Comparison of ENCODE assay signal across 8 mouse cellular contexts in genomic region chr5:65335298-65336074, GRCm38 (mm10). TPM values are rescaled to one million over a fixed set of nuclear protein-coding genes. Genes with fewer than 3 reads are reported as not detected.
DNase-seq lines count a peak whose midpoint lies in the region; ATAC-seq and TF ChIP-seq lines count a peak whose summit lies in the region.

TSS of gene Rfc1 (minus strand) at chr5:65335670.

- H3K27ac ChIP-seq in bone marrow, adult 2 months (ENCODE audit: control insufficient read depth, insufficient read depth, low read depth, low read length, poor library complexity): peak within 1 kb of the TSS; percentile 82
- H3K27ac ChIP-seq in embryonic facial prominence, embryonic 15.5 days (replicated peaks): peak within 1 kb of the TSS; percentile 87
- peak within 1 kb of the TSS; percentile 89 for H3K27ac ChIP-seq in limb, embryonic 14.5 days (replicated peaks; ENCODE audit: low read depth, low read length)
- H3K27ac ChIP-seq in midbrain, postnatal 0 days (ENCODE audit: low read depth, low read length): peak within 1 kb of the TSS; percentile 38; the same call in 1 of the 2 replicates

- WGBS in bone marrow, adult 2 months: under 1% methylated on average over 65 of the region's 65 CpGs
- under 1% methylated on average over 65 of the region's 65 CpGs for WGBS in embryonic facial prominence, embryonic 15.5 days
- under 1% methylated on average over 63 of the region's 65 CpGs for WGBS in limb, embryonic 14.5 days
- under 1% methylated on average over 65 of the region's 65 CpGs for WGBS in midbrain, postnatal 0 days

- peak within 1 kb of the TSS; percentile 91 for H3K4me3 ChIP-seq in bone marrow, adult 2 months (replicated peaks; ENCODE audit: control insufficient read depth, low read depth, low read length)
- H3K4me3 ChIP-seq in embryonic facial prominence, embryonic 15.5 days (replicated peaks): peak within 1 kb of the TSS; percentile 79
- peak within 1 kb of the TSS; percentile 83 for H3K4me3 ChIP-seq in limb, embryonic 14.5 days (replicated peaks; ENCODE audit: low read length)
- H3K4me3 ChIP-seq in midbrain, postnatal 0 days (ENCODE audit: low read depth, low read length): peak within 1 kb of the TSS; percentile 73

- H3K4me2 ChIP-seq in embryonic facial prominence, embryonic 15.5 days (replicated peaks): peak within 1 kb of the TSS; percentile 51
- peak within 1 kb of the TSS; percentile 57 for H3K4me2 ChIP-seq in limb, embryonic 14.5 days (replicated peaks; ENCODE audit: low read depth, low read length, severe bottlenecking)
- peak within 1 kb of the TSS; percentile 89 for H3K4me2 ChIP-seq in midbrain, postnatal 0 days (ENCODE audit: low read depth, low read length, poor library complexity, severe bottlenecking)

- peak; percentile 94 for ATAC-seq in embryonic facial prominence, embryonic 15.5 days (ENCODE audit: insufficient number of reproducible peaks, low FRiP score, low TSS enrichment, low read depth)
- ATAC-seq in limb, embryonic 14.5 days (ENCODE audit: low FRiP score, low read depth): peak; percentile 98
- peak; percentile 97 for ATAC-seq in midbrain, postnatal 0 days (ENCODE audit: low FRiP score)

- H3K27me3 ChIP-seq in embryonic facial prominence, embryonic 15.5 days: no peaks in the 10 kb centered on the region
- no peaks in the 10 kb centered on the region for H3K27me3 ChIP-seq in limb, embryonic 14.5 days (ENCODE audit: control insufficient read depth, insufficient read depth, low read length)
- no peaks in the 10 kb centered on the region for H3K27me3 ChIP-seq in midbrain, postnatal 0 days (ENCODE audit: insufficient read depth, low read length)

- H3K4me1 ChIP-seq in bone marrow, adult 2 months (ENCODE audit: control insufficient read depth, insufficient read depth, low read length): no peaks in the 10 kb centered on the region; the same call in 1 of the 2 replicates
- peaks cover 10% of the 10 kb centered on the region for H3K4me1 ChIP-seq in embryonic facial prominence, embryonic 15.5 days
- no peaks in the 10 kb centered on the region; the same call in 1 of the 2 replicates for H3K4me1 ChIP-seq in limb, embryonic 14.5 days (ENCODE audit: control insufficient read depth, insufficient read depth, low read length)
- H3K4me1 ChIP-seq in midbrain, postnatal 0 days (ENCODE audit: insufficient read depth, low read length): no peaks in the 10 kb centered on the region

- no peak for TF ChIP-seq POLR2A in bone marrow, adult 2 months (IDR thresholded peaks at IDR 0.05; ENCODE audit: borderline replicate concordance, control insufficient read depth, low read depth, low read length)
- TF ChIP-seq POLR2A in limb, embryonic 14.5 days (IDR thresholded peaks at IDR 0.05; ENCODE audit: borderline replicate concordance, extremely low read depth, insufficient read depth, insufficient read length): 0 out of 2 replicates have a peak, but pooled peaks have one; percentile 33

- peak within 1 kb of the TSS; percentile 68 for H3K9ac ChIP-seq in embryonic facial prominence, embryonic 15.5 days
- H3K9ac ChIP-seq in limb, embryonic 14.5 days (ENCODE audit: low read depth, low read length, severe bottlenecking): peak within 1 kb of the TSS; percentile 94
- peak within 1 kb of the TSS; percentile 58 for H3K9ac ChIP-seq in midbrain, postnatal 0 days (replicated peaks; ENCODE audit: low read length, poor library complexity, severe bottlenecking)

- peak; percentile 91 for DNase-seq in 416B (ENCODE audit: low read depth)
- DNase-seq in heart, adult 8-10 months (ENCODE audit: low spot score): peak; percentile 79
- DNase-seq in kidney, adult 9 months: peak; percentile 87
- DNase-seq in limb, embryonic 14.5 days (ENCODE audit: low spot score): peak; percentile 88
- DNase-seq in midbrain, postnatal 0 days (ENCODE audit: low spot score): peak; percentile 91
- DNase-seq in spleen, postnatal 14 days (ENCODE audit: low spot score in 2 of 2): peak; percentile 72 to 80

- TF ChIP-seq CTCF in bone marrow, adult 2 months (IDR thresholded peaks at IDR 0.05; ENCODE audit: control insufficient read depth, insufficient read depth, low read length): no peak
- TF ChIP-seq CTCF in midbrain, postnatal 0 days (IDR thresholded peaks at IDR 0.05): no peak

- no peaks in the 10 kb centered on the region for H3K9me3 ChIP-seq in embryonic facial prominence, embryonic 15.5 days (replicated peaks)
- H3K9me3 ChIP-seq in limb, embryonic 14.5 days (ENCODE audit: control insufficient read depth, low read length): no peaks in the 10 kb centered on the region
- H3K9me3 ChIP-seq in midbrain, postnatal 0 days (ENCODE audit: low read length): no peaks in the 10 kb centered on the region

- H3K36me3 ChIP-seq in embryonic facial prominence, embryonic 15.5 days: 0 out of 2 replicates have a peak, but pooled peaks cover 11% of the 10 kb centered on the region
- H3K36me3 ChIP-seq in limb, embryonic 14.5 days (ENCODE audit: control insufficient read depth, insufficient read depth, low read length): no peaks in the 10 kb centered on the region
- no peaks in the 10 kb centered on the region for H3K36me3 ChIP-seq in midbrain, postnatal 0 days (ENCODE audit: insufficient read depth, low read length)

RNA-seq across cellular contexts. Expression of gene Rfc1, which starts in this region (rescaled TPM):
- polyA plus RNA-seq in bone marrow, adult 2 months (2011; ENCODE audit: insufficient read depth, insufficient read length, low replicate concordance, missing spikeins): 31.8 and 42.8 TPM in 2 replicates
- polyA plus RNA-seq in embryonic facial prominence, embryonic 15.5 days (2015; fragmentation: Nextera tagmentation; extraction: Ambion mirVana): 83.4 and 84.9 TPM in 2 replicates
- total RNA-seq in heart, adult 8-10 months (2022): 10 to 100 TPM; 28.2 to 40.0 (median 37.1) TPM
- 40.1 and 50.1 TPM in 2 replicates for polyA plus RNA-seq in limb, embryonic 14.5 days (2012; rRNA removed)
- 92.1 and 99.1 TPM in 2 replicates for polyA plus RNA-seq in limb, embryonic 14.5 days (2014; fragmentation: Nextera tagmentation; extraction: Ambion mirVana)
- total RNA-seq in midbrain, postnatal 0 days (2014; rRNA removed): 13.7 and 22.7 TPM in 2 replicates
- 19.5 and 27.7 TPM in 2 replicates for polyA plus RNA-seq in midbrain, postnatal 0 days (2015; fragmentation: Nextera tagmentation; extraction: Ambion mirVana)

Comparison
In these comparisons a context has a peak if more than half of its experiments do, and no peak if none do; other contexts are left out.
1. Peak in every context shown above with its lines: DNase-seq, ATAC-seq, H3K4me3 ChIP-seq and H3K27ac ChIP-seq.
2. H3K27ac ChIP-seq: peak in every context shown above with its lines; median percentile 89 in limb, embryonic 14.5 days; 87 in embryonic facial prominence, embryonic 15.5 days; 82 in bone marrow, adult 2 months; 38 in midbrain, postnatal 0 days.